Mouse (Mus musculus) midbrain, embryonic 14.5 days (tissue): ENCODE results near the gene Slbp. TPM values are rescaled to one million over a fixed set of nuclear protein-coding genes. Genes with fewer than 3 reads are reported as not detected.

Source experiments
- ATAC-seq: fragments of 200-750 bp; cut with Nextera tagmentation; 2 replicates; pipeline ENCODE4 v1.8.0; 2017; ENCODE audit warnings: moderate number of reproducible peaks, moderate library complexity; ENCODE audit not compliant: low FRiP score, low TSS enrichment
- DNase-seq: peaks from one replicate; pipeline ENCODE4 v3.0.0-alpha.2; 2015
- H3K27ac ChIP-seq: fragments of 300-500 bp; sonication (generic); replicated peaks from 2 replicates; pipeline ENCODE4 v1.5.1; 2014; ENCODE audit warnings: mild to moderate bottlenecking, low read depth, low read length, moderate library complexity
- H3K27me3 ChIP-seq: fragments of 300-500 bp; sonication (generic); 2 replicates; pipeline ENCODE4 v1.6.1; 2014; ENCODE audit warnings: low read length, control low read depth, mixed read lengths; ENCODE audit not compliant: control insufficient read depth, insufficient read depth
- H3K36me3 ChIP-seq: fragments of 300-500 bp; sonication (generic); 2 replicates; pipeline ENCODE4 v1.6.1; 2014; ENCODE audit warnings: low read length, control low read depth; ENCODE audit not compliant: control insufficient read depth, insufficient read depth
- H3K4me1 ChIP-seq: fragments of 300-500 bp; sonication (generic); 2 replicates; pipeline ENCODE4 v1.6.1; 2014; ENCODE audit warnings: mild to moderate bottlenecking, antibody characterized with exemption, low read length, control low read depth; ENCODE audit not compliant: control insufficient read depth, insufficient read depth
- H3K4me2 ChIP-seq: fragments of 300-500 bp; sonication (generic); 2 replicates; pipeline ENCODE4 v1.6.1; 2014; ENCODE audit warnings: mild to moderate bottlenecking, low read length, moderate library complexity
- H3K4me3 ChIP-seq: fragments of 300-500 bp; sonication (generic); replicated peaks from 2 replicates; pipeline ENCODE4 v1.5.1; 2014; ENCODE audit warnings: low read depth, low read length
- H3K9ac ChIP-seq: fragments of 300-500 bp; sonication (generic); replicated peaks from 2 replicates; pipeline ENCODE4 v1.6.1; 2014; ENCODE audit warnings: mild to moderate bottlenecking, low read length, moderate library complexity
- H3K9me3 ChIP-seq: fragments of 300-500 bp; sonication (generic); 2 replicates; pipeline ENCODE4 v1.6.1; 2016; ENCODE audit warnings: low read length, control low read depth, mixed read lengths; ENCODE audit not compliant: control insufficient read depth
- WGBS: fragments of 180-500 bp; shearing (Covaris S2); extraction: QIAGEN DNeasy Blood & Tissue Kit; methylation state at CpG from one replicate; pipeline ENCODE4 v1.1.7; 2014; 5-methylcytosine and 5-hydroxymethylcytosine counted together
- polyA plus RNA-seq: library from polyadenylated mRNA; unstranded; fragments of >200 nt; fragmentation: Nextera tagmentation; extraction: Ambion mirVana; gene quantifications from 2 replicates; pipeline ENCODE4 v1.2.1, GENCODE M21; 2014

Gene Slbp
- polyA plus RNA-seq, 1 experiment from 2014 or later: 134 TPM

DNA sequence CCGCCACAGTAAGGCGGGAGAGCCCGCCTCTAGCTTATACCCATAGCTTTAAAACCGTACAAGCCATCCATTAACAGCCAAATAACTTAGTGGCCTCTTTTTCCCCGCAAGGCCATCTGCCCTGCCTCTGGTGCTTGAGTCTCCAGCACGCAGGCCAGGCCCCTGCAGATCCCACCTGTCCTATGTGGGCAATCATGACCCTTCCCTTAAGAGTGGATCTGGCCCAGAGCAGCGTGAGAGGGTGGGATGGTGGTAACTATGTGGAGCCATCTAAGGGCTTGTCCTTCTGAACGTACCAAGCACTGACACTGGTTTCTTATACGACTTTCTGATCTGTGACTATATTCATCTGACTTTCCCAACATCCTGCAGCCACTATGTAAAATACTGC, 404 bp upstream of the Slbp start:
- peak overlapping the region; percentile 63 for H3K4me2 ChIP-seq
- peak overlapping the region; percentile 61 for H3K4me3 ChIP-seq
- H3K4me1 ChIP-seq: peaks cover 23% of the 10 kb centered on the region
- ATAC-seq (peak; percentile 11; the same call in 1 of the 2 replicates), DNase-seq (no peak)
- H3K9me3 ChIP-seq: no peaks in the 10 kb centered on the region
- no peak overlapping the region for H3K9ac ChIP-seq
- WGBS: 3% methylated on average over 9 of the region's 9 CpGs
- H3K27ac ChIP-seq: peak overlapping the region; percentile 98
- H3K27me3 ChIP-seq: no peaks in the 10 kb centered on the region
- peaks cover 29% of the 10 kb centered on the region for H3K36me3 ChIP-seq

- Histone ChIP-seq H3K4me1 (peaks cover 16% of the 10 kb centered on the region), H3K27me3 (no peaks in the 10 kb centered on the region), H3K4me2 (peak overlapping the region; percentile 63), H3K27ac (peak overlapping the region; percentile 98), H3K4me3 (peak overlapping the region; percentile 61), H3K36me3 (peaks cover 39% of the 10 kb centered on the region), H3K9me3 (no peaks in the 10 kb centered on the region), H3K9ac (peak overlapping the region; percentile 62)
- no peak for DNase-seq
- WGBS: 0% methylated on average over 11 of the region's 11 CpGs
- no peak for ATAC-seq
Measured at GRCm38 (mm10) chr5:33651541-33651920, 843 bp downstream of the Slbp start.

GRCm38 (mm10) chr5:33651017-33651416, 1.4 kb downstream of the Slbp start:
- Histone ChIP-seq H3K4me1 (peaks cover 11% of the 10 kb centered on the region), H3K9ac (peak overlapping the region; percentile 62), H3K4me2 (peak overlapping the region; percentile 63), H3K27me3 (no peaks in the 10 kb centered on the region), H3K4me3 (peak overlapping the region; percentile 61), H3K27ac (peak overlapping the region; percentile 98; the same call in 1 of the 2 replicates), H3K36me3 (peaks cover 42% of the 10 kb centered on the region), H3K9me3 (no peaks in the 10 kb centered on the region)
- 11% methylated on average over 2 of the region's 2 CpGs for WGBS
- no peak for ATAC-seq
- DNase-seq: no peak

GRCm38 (mm10) chr5:33640652-33641051, 11.7 kb downstream of the Slbp start:
- DNase-seq (peak; percentile 80), ATAC-seq (no peak)
- H3K9me3 ChIP-seq: no peaks in the 10 kb centered on the region
- H3K27me3 ChIP-seq: no peaks in the 10 kb centered on the region
- H3K9ac ChIP-seq: no peak overlapping the region
- H3K4me2 ChIP-seq: no peak overlapping the region
- H3K4me1 ChIP-seq: no peaks in the 10 kb centered on the region
- no peak overlapping the region for H3K4me3 ChIP-seq
- 35% methylated on average over 3 of the region's 3 CpGs for WGBS
- peaks cover 72% of the 10 kb centered on the region for H3K36me3 ChIP-seq
- no peak overlapping the region for H3K27ac ChIP-seq

- Histone ChIP-seq H3K9ac (no peak overlapping the region), H3K4me3 (no peak overlapping the region), H3K9me3 (no peaks in the 10 kb centered on the region), H3K36me3 (peaks cover 56% of the 10 kb centered on the region), H3K27ac (no peak overlapping the region), H3K27me3 (no peaks in the 10 kb centered on the region), H3K4me2 (no peak overlapping the region), H3K4me1 (no peaks in the 10 kb centered on the region)
- DNase-seq (no peak), ATAC-seq (no peak)
- WGBS: 80% methylated on average over 4 of the region's 4 CpGs
Measured at GRCm38 (mm10) chr5:33638826-33639225, 13.5 kb downstream of the Slbp start.

- Histone ChIP-seq H3K36me3 (peaks cover 45% of the 10 kb centered on the region), H3K27me3 (no peaks in the 10 kb centered on the region), H3K4me3 (no peak overlapping the region), H3K27ac (no peak overlapping the region), H3K4me2 (no peak overlapping the region), H3K4me1 (no peaks in the 10 kb centered on the region), H3K9ac (no peak overlapping the region), H3K9me3 (no peaks in the 10 kb centered on the region)
- 73% methylated on average over 3 of the region's 3 CpGs for WGBS
- DNase-seq (no peak), ATAC-seq (no peak)
Measured at GRCm38 (mm10) chr5:33637606-33638350, 14.6 kb downstream of the Slbp start.

- no peak overlapping the region for H3K9ac ChIP-seq
- DNase-seq: no peak
- H3K4me1 ChIP-seq: peaks cover 4% of the 10 kb centered on the region; the same call in 1 of the 2 replicates
- H3K27me3 ChIP-seq: no peaks in the 10 kb centered on the region
- peaks cover 25% of the 10 kb centered on the region for H3K36me3 ChIP-seq
- H3K4me3 ChIP-seq: no peak overlapping the region
- no peak for ATAC-seq
- 92% methylated on average over 3 of the region's 3 CpGs for WGBS
- H3K4me2 ChIP-seq: no peak overlapping the region
- H3K27ac ChIP-seq: no peak overlapping the region
- no peaks in the 10 kb centered on the region for H3K9me3 ChIP-seq
Measured at GRCm38 (mm10) chr5:33635361-33635760, 17.0 kb downstream of the Slbp start.

DNA sequence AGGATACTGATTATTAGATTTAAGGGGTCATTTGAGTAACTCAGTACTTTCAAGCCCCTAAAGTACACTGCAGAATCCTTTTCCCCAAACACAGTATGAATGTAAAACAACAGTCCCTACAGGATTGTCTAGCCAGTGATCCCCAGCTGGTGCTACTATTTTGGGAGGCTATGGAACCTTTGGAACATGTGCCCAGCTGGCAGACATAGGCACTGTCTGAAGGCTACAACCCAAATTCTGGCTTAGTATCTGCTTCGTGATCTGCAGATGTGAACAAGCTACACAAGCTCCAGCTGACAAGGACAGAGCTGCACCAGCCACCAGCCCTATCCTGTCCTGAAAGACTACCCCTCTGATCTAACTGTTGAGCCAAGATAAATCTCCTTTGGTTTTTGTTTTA, 19.8 kb downstream of the Slbp start:
- Histone ChIP-seq H3K9ac (no peak overlapping the region), H3K4me2 (no peak overlapping the region), H3K27ac (no peak overlapping the region), H3K9me3 (no peaks in the 10 kb centered on the region), H3K36me3 (peaks cover 9% of the 10 kb centered on the region; the same call in 1 of the 2 replicates), H3K4me1 (peaks cover 14% of the 10 kb centered on the region), H3K27me3 (no peaks in the 10 kb centered on the region), H3K4me3 (no peak overlapping the region)
- 90% methylated on average over 1 of the region's 1 CpGs for WGBS
- no peak for DNase-seq
- no peak for ATAC-seq

DNA sequence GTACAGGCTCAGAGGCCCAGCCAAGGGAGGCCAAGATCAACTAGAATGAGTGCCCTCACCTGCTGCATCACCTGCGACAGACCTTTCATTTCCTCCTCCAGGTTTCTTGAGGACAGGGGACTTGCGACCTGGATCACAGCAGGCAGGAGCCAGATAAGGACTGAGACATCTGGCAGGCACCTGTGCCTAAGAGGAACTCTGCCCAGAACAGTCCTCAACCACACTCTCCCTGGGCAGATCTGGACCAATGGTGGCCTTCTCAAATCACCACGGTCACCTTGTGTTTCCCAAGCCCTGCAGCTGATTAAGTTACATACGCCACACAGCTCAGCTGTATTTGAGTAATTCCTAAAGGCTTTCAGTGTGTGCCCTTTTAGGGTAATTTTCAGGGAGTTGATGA, 21.8 kb downstream of the Slbp start:
- no peaks in the 10 kb centered on the region for H3K36me3 ChIP-seq
- peak overlapping the region; percentile 73 for H3K4me3 ChIP-seq
- no peak overlapping the region; the same call in 1 of the 2 replicates for H3K27ac ChIP-seq
- no peak for ATAC-seq
- no peaks in the 10 kb centered on the region for H3K27me3 ChIP-seq
- 0 out of 2 replicates have a peak overlapping the region, but pooled peaks have one; percentile 62 for H3K9ac ChIP-seq
- no peaks in the 10 kb centered on the region for H3K9me3 ChIP-seq
- WGBS: 76% methylated on average over 4 of the region's 4 CpGs
- peak overlapping the region; percentile 61 for H3K4me2 ChIP-seq
- peaks cover 14% of the 10 kb centered on the region for H3K4me1 ChIP-seq
- DNase-seq: no peak
